Mouse (Mus musculus): ENCODE data around the gene Gm8720.
"Not testable (repeated sequence)": the region's sequence is repeated elsewhere in the genome, so short reads cannot be mapped to it uniquely, and the experiment has no call there.

Gene Gm8720

DNA sequence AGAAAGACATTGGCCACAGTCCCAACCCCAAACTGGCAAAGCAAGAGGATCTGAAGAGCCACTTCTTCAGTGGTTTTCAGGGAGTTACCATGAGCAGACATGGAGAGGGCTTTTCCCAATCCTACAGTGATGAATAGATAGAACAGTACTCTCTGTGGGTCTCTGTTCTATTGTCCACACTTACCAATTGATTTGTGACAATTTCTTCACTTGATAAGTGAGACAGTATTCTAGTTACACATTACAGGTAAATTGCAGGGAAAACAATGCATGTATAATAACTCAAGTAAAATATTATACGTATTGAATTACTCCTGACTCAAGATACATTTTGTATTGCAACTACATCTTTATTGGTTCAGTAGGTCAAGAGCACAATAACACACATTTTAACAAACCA lies at the start of gene Gm8720:
TSS of gene Gm8720 (minus strand) at position 101 of the 400 bp plus-strand sequence.
- not testable (repeated sequence) for DNase-seq

DNA sequence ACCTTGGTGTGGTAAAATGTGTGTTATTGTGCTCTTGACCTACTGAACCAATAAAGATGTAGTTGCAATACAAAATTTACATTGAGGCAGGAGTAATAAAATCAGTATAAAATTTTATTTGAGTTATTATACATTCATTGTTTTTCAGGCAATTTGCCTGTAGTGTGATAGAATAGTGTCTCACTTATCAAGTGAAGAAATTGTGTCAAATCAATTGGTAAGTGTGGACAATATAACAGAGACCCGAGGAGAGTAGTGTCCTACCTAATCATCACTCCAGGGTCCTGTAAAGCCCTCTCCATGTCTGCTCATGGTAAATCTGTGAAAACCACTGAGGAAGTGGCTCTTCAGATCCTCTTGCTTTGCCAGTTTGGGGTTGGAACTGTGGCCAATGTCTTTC lies 12.0 kb downstream of the Gm8720 start, which contains the start of gene Vmn1r163:
TSS of gene Vmn1r163 (plus strand) at position 301 of the 400 bp plus-strand sequence.
- not testable (repeated sequence) for DNase-seq

DNA sequence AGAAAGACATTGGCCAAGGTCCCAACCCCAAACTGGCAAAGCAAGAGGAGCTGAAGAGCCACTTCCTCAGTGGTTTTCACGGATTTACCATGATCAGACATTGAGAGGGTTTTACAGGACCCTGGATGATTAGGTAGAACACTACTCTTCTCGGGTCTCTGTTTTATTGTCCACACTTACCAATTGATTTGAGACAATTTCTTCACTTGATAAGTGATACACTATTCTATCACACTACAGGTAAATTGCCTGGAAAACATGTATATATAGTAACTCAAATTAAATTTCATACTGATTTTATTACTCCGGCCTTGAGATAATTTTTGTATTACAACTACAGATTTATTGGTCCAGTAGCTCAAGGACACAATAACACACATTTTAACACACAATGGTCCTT lies 47.4 kb downstream of the Gm8720 start, which contains the start of gene Gm4216:
TSS of gene Gm4216 (minus strand) at position 101 of the 400 bp plus-strand sequence.
- not testable (repeated sequence) for DNase-seq

All from kidney, postnatal 10 days (tissue).